Mouse (Mus musculus) heart, postnatal 4 days (tissue): ENCODE measurements around the gene Synj2. TPM values are rescaled to one million over a fixed set of nuclear protein-coding genes. Genes with fewer than 3 reads are reported as not detected.

Experiments
- DNase-seq: peaks from one replicate; pipeline ENCODE4 v3.0.0; 2021
- total RNA-seq, 2 experiments: library from RNA; stranded (reverse); gene quantifications; 2 replicates each; pipeline ENCODE4 v1.2.3; 2021

Synj2 gene
- 10 to 100 TPM; 26.5 to 28.6 TPM for total RNA-seq

- DNase-seq = peak; percentile 71
Measured at GRCm38 (mm10) chr17:5941230-5942043, at the start of gene Synj2. Synj2 (plus strand) TSS chr17:5941280.

GRCm38 (mm10) chr17:5891933-5892683, 49.0 kb upstream of the Synj2 start:
- DNase-seq = no peak

- no peak for DNase-seq
Measured at GRCm38 (mm10) chr17:5893092-5893491, 48.0 kb upstream of the Synj2 start.

DNA sequence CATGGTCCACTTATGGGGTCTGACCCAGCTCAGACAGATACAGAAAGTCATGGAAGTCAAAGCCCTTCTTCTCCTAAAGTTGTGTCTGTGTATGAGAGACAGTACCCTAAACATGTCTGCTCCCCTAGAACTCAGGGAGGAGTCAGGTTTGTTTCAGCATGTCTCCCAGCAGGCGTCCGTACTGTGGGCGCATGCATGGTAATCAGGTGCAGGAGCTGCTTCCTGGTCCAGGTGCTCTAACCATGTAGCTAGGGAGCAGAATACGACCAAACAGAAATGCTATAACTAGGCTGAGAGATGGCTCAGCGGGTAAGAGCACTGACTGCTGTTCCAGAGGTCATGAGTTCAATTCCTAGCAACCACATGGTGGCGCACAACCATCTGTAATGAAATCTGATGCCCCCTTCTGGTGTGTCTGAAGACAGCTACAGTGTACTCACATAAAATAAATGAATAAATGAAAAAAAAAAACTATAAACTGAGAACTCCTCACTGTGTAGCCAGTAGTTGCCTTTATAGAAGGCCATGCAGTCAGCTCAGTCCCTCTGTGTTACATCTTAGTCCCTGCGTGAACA, 47.4 kb upstream of the Synj2 start:
- no peak for DNase-seq

DNA sequence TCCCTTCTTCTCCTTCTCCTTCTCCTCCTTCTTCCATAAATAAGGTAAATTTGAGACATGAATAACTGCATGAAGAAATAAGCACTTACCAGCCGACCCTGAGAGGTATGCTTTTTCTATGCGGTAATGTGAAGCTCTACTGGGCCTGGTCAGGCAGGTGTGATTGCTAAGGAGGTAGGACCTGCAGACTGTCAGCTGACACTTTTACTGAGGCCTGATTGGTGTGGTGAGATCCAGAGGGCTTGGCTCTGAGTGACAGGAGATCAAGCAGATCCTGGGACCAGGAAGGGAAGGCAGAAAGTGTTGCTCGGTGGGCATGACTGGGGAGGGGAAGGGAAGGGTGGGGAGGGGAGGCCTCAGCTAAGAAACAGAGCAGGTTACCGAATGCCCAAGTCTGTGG, 45.0 kb upstream of the Synj2 start:
- no peak for DNase-seq

DNA sequence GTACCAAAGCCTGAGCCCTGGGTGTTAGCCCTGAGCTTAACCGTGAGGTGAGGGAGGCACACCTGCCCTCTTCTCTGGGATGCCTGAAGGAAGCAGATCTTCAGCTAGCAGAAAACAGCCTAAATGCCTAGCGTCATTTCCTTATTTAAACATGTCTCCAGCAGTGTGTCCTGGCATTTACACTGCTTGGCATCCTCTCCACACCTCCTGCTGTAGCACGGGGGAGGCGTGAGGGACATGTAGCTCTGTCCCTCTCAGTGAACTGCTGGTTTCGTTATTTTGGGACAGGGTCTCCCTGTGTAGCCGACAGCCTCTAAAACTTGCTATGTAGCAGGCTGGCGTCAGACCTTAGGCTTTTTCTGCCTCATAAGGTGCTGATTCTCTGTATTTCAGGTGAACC, 44.5 kb upstream of the Synj2 start:
- DNase-seq = no peak

GRCm38 (mm10) chr17:5897326-5898200, 43.5 kb upstream of the Synj2 start:
- no peak for DNase-seq

DNA sequence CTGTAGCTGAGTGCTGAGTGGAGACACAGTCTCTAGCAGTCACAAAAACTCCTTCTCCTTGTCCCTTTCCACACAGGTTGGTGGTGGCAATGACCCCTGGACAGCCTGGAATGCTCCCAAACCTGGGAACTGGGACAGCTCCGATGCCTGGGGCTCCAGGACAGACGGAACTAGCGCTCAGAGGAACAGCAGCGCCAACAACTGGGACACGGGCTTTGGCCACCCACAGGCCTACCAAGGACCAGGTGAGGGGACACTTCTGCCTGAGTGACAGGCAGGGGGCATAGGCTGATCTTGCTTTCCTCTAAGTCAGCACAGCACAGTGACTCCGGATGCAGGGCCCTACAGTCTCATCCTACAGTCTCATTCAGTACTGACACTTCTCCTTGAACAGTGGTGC, 41.8 kb upstream of the Synj2 start:
- DNase-seq = no peak

DNA sequence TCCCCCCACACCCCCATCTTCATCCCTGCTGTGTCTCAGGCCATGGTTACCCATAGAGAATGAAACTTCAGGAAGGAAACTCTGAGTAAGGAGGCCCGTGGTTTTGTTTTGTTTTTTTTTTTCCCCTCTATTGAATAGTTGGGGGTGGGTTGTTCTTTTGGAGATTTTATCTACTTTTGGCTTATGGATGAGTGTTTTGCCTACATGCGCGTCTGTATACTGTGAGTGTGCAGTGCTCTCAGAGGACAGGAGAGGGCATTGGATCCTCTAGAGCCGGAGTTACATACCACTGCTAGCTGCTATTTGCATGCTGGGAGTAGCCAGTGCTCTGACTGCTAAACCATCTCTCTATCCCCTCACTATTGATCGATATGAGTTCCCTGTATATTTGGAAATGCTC, 39.7 kb upstream of the Synj2 start:
- no peak for DNase-seq

GRCm38 (mm10) chr17:5903630-5904301, 37.3 kb upstream of the Synj2 start:
- no peak for DNase-seq

DNA sequence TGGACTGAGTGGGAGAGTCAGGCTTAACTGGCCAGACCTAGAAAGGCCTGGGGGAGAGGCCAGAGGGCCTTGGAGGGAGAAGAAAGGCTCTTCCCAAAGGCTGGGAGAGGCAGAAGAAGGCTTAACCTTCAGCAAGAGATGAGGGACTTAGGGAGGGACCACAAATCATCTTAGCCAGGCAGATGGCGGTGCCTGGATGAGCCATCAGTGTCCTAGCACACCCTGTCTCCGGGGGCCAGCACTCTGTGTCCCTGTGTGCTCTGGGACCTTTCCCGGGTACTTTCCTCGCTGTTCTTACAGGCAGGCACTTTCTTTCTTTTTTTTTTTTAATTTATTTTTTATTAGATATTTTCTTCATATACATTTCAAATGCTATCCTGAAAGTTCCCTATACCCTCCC, 31.4 kb upstream of the Synj2 start:
- DNase-seq = no peak

GRCm38 (mm10) chr17:5911591-5911990, 29.5 kb upstream of the Synj2 start:
- no peak for DNase-seq

- no peak for DNase-seq
Measured at GRCm38 (mm10) chr17:5912797-5913196, 28.3 kb upstream of the Synj2 start.

- peak; percentile 21 for DNase-seq
Measured at GRCm38 (mm10) chr17:5914217-5914616, 26.9 kb upstream of the Synj2 start.

DNA sequence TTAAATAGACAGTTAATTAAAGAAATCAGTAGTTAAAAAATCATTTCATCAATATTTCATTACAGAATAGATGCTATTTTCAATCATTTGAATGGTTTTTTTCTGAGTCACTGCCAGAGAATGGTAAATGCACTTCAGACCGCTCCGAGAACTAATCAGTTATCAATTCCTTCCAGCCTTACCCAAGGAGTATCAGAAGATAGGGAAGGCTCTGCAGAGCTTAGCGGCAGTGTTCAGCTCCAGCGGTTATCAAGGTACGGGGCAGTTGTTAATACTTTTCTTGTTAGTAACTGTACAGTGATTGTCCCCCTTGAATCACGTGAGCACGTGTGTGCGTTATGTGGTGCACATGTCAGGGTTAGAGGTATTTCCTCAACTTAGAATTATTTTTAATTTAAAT, 19.1 kb upstream of the Synj2 start:
- no peak for DNase-seq

GRCm38 (mm10) chr17:5923281-5923680, 17.8 kb upstream of the Synj2 start:
- peak; percentile 44 for DNase-seq

DNA sequence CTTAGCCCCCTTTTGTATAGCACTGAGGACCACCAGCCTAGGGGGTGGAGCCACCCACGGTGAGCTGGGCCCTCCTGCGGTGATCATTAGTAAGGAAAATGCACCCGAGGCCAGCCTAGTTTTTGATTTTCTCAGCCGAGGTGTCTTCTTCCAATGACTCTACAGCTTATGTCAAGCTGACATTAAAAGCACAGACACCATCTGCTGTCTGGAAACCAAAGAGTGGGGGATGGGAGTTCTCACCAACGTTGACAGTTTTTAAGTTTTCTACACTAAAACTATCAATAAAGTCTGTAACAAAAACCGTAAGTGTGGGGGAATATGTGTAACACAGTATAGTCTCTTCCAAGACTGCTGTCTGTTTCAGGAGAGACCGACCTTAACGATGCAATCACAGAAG, 16.8 kb upstream of the Synj2 start:
- no peak for DNase-seq

DNA sequence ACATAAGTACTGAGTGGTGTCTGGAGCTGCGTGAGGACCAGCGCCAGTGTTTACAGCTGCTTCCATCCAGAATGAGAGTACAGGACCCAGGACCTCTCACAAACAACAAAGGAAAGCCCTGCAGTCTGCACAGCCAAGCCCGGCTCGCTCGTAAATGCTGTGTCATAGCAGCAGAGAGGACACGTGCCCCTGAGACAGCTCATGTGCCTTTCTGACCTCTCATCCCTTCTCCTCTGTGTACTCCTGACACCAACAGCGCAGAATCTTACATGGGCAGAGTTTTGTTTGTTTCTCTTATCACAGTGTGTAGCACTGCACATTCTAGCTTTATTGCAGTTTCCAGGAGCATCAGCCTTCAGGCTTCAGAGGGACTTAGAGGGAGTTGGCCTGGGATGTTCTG, 14.4 kb upstream of the Synj2 start:
- DNase-seq = no peak

- no peak for DNase-seq
Measured at GRCm38 (mm10) chr17:5929031-5929430, 12.0 kb upstream of the Synj2 start.

- no peak for DNase-seq
Measured at GRCm38 (mm10) chr17:5932161-5932560, 8.9 kb upstream of the Synj2 start.

- DNase-seq = peak; percentile 80
Measured at GRCm38 (mm10) chr17:5934554-5935324, 6.3 kb upstream of the Synj2 start.
